Mouse (Mus musculus) ES-E14 (cell line): Measurements from ENCODE around the gene Gm21188. TPM values are rescaled to one million over a fixed set of nuclear protein-coding genes. Genes with fewer than 3 reads are reported as not detected.
"Not testable (repeated sequence)": the region's sequence is repeated elsewhere in the genome, so short reads cannot be mapped to it uniquely, and the experiment has no call there.

Experiments used
- DNase-seq: peaks from one replicate; pipeline ENCODE4 v3.0.0-alpha.2; 2013; ENCODE audit warnings: low read depth, low spot score
- H3K27ac ChIP-seq: 2 replicates; pipeline ENCODE4 v1.5.1; 2012; ENCODE audit warnings: low read depth, mild to moderate bottlenecking, low read length, moderate library complexity, mixed read lengths; ENCODE audit not compliant: poor library complexity, insufficient read depth, severe bottlenecking
- H3K36me3 ChIP-seq: 2 replicates; pipeline ENCODE4 v1.6.1; 2012; ENCODE audit warnings: mild to moderate bottlenecking, low read length, moderate library complexity, mixed read lengths; ENCODE audit not compliant: control insufficient read depth, poor library complexity, insufficient read depth, severe bottlenecking
- H3K4me1 ChIP-seq, 2 experiments: fragments of 150-350 bp in 1 of 2; sonication (generic) in 1 of 2; 2 replicates each; pipeline ENCODE4 v1.6.1; 2012; ENCODE audit warnings: low read length in 2 of 2, mild to moderate bottlenecking in 1 of 2, mixed read lengths in 1 of 2; ENCODE audit not compliant: control insufficient read depth in 2 of 2, insufficient read depth in 2 of 2, poor library complexity in 1 of 2
- H3K4me3 ChIP-seq, 2 experiments: fragments of 150-350 bp in 1 of 2; sonication (generic) in 1 of 2; 2 replicates each; pipeline ENCODE4 v1.5.1; 2012; ENCODE audit warnings: low read length in 2 of 2, low read depth in 1 of 2, mild to moderate bottlenecking in 1 of 2, mixed read lengths in 1 of 2; ENCODE audit not compliant: insufficient read depth in 1 of 2, poor library complexity in 1 of 2, severe bottlenecking in 1 of 2
- H3K9ac ChIP-seq: 2 replicates; pipeline ENCODE4 v1.6.1; 2012; ENCODE audit warnings: low read depth, mild to moderate bottlenecking, low read length, mixed read lengths; ENCODE audit not compliant: poor library complexity, insufficient read depth, severe bottlenecking
- H3K9me3 ChIP-seq: fragments of 150-350 bp; sonication (generic); 2 replicates; pipeline ENCODE4 v1.6.1; 2012; ENCODE audit warnings: low read depth, mild to moderate bottlenecking, low read length; ENCODE audit not compliant: control insufficient read depth, insufficient read depth
- in situ Hi-C, 2 experiments: fragments of 600-800 bp; cut with MboI; formaldehyde crosslinking; loops; one replicate each; pipeline ENCODE4 v1.15.1; 2025; ENCODE audit warnings: low sequenced_read_pairs in 2 of 2, inconsistent platforms in 1 of 2; ENCODE audit not compliant: unreplicated experiment in 2 of 2
- total RNA-seq: library from RNA; depleted of rRNA; stranded (reverse); fragments of 300-350 nt; gene quantifications from 2 replicates; pipeline ENCODE4 v1.2.3, GENCODE M21; 2012

Gm21188 gene
- total RNA-seq, 1 experiment = not detected

DNA sequence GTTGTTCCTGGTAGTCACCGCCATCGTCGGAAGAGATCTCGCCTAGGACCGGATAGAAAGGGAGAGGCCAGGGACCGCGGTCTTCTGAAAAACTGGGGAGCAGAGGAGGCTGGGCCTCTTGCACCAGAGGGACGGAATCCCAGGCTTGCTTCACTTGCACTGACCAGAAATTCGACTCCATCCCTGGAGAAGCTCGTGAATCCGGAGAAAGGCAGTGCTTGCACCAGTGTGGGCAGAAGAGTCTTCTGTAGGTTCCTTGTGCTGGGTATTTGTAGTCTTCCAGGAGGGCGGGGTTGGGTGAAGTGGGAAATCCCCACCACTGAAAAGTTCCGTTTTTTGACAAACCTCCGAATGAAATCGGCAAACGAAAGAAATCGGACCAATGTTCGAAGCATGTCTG, 16.8 kb downstream of the Gm21188 start:
- DNase-seq, H3K4me3 ChIP-seq, H3K9ac ChIP-seq, in situ Hi-C loops, H3K4me1 ChIP-seq, H3K9me3 ChIP-seq, H3K36me3 ChIP-seq, H3K27ac ChIP-seq: not testable (repeated sequence)

DNA sequence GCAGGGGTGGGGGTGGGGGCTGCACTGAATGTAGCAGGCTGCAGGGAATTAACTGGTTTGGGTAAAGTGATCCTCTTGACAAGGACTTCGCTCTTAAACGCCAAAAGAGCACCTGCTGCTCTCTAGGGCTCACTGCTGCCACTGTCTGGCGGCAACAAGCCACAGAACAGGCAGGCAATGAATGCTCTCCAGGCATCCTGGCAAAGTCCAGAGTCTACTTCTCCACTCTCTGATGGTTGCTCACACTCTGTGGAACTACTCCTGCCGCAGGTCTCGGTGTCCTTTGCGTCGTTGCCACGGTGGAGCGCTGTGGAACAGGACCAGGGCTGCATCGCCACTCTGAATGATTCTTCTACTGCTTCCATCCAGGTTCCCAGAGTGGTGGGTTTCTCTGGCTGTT, 17.4 kb downstream of the Gm21188 start:
- H3K9me3 ChIP-seq, H3K9ac ChIP-seq, H3K4me3 ChIP-seq, H3K36me3 ChIP-seq, DNase-seq, H3K4me1 ChIP-seq, in situ Hi-C loops, H3K27ac ChIP-seq: not testable (repeated sequence)

DNA sequence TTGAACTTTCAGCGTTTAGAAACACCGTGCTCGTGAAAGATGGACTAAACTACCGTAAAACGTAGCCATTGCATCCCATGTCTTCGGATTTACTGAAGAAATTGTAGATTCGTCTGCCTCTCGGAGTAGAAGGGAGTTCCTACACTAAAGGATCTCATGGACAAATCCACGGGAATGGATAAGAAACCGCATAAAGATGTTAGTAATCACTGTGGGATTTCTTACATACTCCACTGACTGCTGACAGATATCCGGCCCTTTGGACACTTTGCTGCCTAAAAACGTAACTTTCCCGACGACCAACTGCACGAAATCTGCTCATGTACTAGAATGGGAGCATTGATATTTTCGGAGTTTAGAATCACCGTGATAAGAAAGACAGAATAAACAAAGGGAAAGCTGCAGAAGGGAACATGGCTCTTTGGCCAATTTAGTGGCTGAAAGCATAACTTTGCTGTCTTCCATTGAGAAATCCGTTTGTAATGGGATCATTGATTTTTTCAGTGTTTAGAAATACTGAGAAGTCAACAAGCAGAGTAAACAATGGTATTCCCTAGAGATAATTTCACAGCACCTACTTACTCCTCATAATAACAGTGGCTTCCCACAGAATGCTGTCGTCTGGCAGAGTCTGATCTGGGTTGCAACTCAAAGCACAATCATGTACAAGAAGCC, 18.3 kb downstream of the Gm21188 start:
- H3K9ac ChIP-seq, H3K36me3 ChIP-seq, H3K9me3 ChIP-seq, DNase-seq, H3K4me1 ChIP-seq, in situ Hi-C loops, H3K27ac ChIP-seq, H3K4me3 ChIP-seq: not testable (repeated sequence)

DNA sequence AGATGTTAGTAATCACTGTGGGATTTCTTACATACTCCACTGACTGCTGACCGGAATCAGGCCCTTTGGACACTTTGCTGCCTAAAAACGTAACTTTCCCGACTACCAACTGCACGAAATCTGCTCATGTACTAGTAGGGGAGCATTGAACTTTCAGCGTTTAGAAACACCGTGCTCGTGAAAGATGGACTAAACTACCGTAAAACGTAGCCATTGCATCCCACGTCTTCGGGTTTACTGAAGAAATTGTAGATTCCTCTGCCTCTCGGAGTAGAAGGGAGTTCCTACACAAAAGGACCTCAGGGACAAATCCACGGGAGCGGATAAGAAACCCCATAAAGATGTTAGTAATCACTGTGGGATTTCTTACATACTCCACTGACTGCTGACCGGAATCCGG, 20.3 kb downstream of the Gm21188 start:
- H3K4me1 ChIP-seq, in situ Hi-C loops, H3K9me3 ChIP-seq, H3K27ac ChIP-seq, H3K4me3 ChIP-seq, H3K9ac ChIP-seq, DNase-seq, H3K36me3 ChIP-seq: not testable (repeated sequence)

DNA sequence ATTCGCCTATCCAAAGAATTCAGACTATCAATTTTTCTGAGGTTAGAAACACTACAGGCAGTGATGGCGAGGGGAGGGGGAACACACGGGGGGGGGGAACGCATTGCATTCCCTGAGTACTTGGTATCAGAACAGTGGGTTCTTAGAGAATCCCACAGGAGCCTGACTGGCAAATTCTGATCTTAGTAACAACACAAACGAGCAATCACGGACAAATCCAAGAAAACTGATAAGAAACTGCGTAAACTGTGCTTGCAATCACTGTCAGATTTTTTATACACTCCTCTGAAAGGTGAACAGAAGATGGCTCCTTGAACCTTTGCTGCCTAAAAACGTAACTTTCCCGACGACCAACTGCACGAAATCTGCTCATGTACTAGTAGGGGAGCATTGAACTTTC, 24.6 kb downstream of the Gm21188 start:
- H3K4me3 ChIP-seq, H3K9ac ChIP-seq, H3K9me3 ChIP-seq, DNase-seq, H3K4me1 ChIP-seq, H3K36me3 ChIP-seq, in situ Hi-C loops, H3K27ac ChIP-seq: not testable (repeated sequence)

DNA sequence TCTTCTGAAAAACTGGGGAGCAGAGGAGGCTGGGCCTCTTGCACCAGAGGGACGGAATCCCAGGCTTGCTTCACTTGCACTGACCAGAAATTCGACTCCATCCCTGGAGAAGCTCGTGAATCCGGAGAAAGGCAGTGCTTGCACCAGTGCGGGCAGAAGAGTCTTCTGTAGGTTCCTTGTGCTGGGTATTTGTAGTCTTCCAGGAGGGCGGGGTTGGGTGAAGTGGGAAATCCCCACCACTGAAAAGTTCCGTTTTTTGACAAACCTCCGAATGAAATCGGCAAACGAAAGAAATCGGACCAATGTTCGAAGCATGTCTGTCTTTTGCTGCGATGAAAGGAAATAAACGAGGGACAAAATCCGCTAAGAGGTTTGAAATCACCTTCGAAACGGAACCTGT, 25.1 kb downstream of the Gm21188 start, which contains the start of gene Gm36079:
Gm36079 (minus strand) TSS at position 101 of the 400 bp plus-strand sequence.
- in situ Hi-C loops, DNase-seq, H3K9ac ChIP-seq, H3K36me3 ChIP-seq, H3K9me3 ChIP-seq, H3K27ac ChIP-seq, H3K4me1 ChIP-seq, H3K4me3 ChIP-seq: not testable (repeated sequence)

DNA sequence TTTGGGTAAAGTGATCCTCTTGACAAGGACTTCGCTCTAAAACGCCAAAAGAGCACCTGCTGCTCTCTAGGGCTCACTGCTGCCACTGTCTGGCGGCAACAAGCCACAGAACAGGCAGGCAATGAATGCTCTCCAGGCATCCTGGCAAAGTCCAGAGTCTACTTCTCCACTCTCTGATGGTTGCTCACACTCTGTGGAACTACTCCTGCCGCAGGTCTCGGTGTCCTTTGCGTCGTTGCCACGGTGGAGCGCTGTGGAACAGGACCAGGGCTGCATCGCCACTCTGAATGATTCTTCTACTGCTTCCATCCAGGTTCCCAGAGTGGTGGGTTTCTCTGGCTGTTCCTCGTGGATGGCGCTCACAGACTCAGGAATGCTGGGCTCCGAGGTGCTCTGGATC, 25.6 kb downstream of the Gm21188 start:
- in situ Hi-C loops, DNase-seq, H3K9ac ChIP-seq, H3K4me3 ChIP-seq, H3K9me3 ChIP-seq, H3K36me3 ChIP-seq, H3K27ac ChIP-seq, H3K4me1 ChIP-seq: not testable (repeated sequence)

DNA sequence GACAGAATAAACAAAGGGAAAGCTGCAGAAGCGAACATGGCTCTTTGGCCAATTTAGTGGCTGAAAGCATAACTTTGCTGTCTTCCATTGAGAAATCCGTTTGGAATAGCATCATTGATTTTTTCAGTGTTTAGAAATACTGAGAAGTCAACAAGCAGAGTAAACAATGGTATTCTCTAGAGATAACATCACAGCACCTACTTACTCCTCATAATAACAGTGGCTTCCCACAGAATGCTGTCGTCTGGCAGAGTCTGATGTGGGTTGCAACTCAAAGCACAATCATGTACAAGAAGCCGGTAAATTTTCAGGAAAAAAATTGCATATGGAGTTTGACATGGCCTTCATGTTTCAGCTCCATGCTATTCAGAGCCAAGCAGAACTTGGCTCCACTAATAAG, 26.4 kb downstream of the Gm21188 start:
- H3K4me1 ChIP-seq, H3K27ac ChIP-seq, DNase-seq, H3K4me3 ChIP-seq, in situ Hi-C loops, H3K9me3 ChIP-seq, H3K9ac ChIP-seq, H3K36me3 ChIP-seq: not testable (repeated sequence)
